Mouse (Mus musculus): ENCODE measurements around the gene Cd300ld5. TPM values are rescaled to one million over a fixed set of nuclear protein-coding genes. Genes with fewer than 3 reads are reported as not detected.

The Cd300ld5 gene
- total and polyA plus RNA-seq, 3 experiments: not detected

DNA sequence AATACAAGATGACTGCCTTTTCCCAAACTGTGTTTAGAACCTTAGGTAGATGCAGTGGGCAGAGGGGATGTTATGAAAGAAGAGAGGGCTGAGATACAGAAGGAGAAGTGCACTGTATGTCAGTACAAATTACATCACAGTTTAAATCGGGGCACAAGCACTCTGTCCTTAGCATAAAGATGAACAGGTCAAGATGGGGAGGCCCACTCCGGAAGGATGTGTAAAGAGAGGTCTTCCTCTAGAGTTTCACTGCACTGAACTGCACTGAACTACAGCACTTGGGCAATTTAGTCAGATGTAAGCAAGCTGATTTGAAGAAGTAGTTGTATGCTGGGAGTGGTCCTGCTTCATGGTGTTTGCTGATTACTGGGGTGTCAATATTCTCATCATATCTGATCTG, 22.2 kb upstream of the Cd300ld5 start:
- Histone ChIP-seq H3K4me2 (ENCODE audit: insufficient read depth, low read depth, poor library complexity, severe bottlenecking) (no peak overlapping the region), H3K27me3 (replicated peaks) (peaks cover 83% of the 10 kb centered on the region), H3K79me2 (replicated peaks; ENCODE audit: control insufficient read depth, extremely low read depth, insufficient read depth, poor library complexity, severe bottlenecking) (no peaks in the 10 kb centered on the region), H3K36me3 (replicated peaks in 1 of 2; ENCODE audit: control insufficient read depth in 1 of 2, insufficient read depth in 1 of 2, low read length in 1 of 2) (no peaks in the 10 kb centered on the region), H3K9me3 (replicated peaks; ENCODE audit: low read length) (no peaks in the 10 kb centered on the region), H3K4me3 (replicated peaks in 1 of 3; ENCODE audit: low read depth in 2 of 3, low read length in 2 of 3, poor library complexity in 1 of 3) (no peak overlapping the region), H3K9ac (ENCODE audit: insufficient read depth, low read depth) (no peak overlapping the region), H3K4me1 (ENCODE audit: control insufficient read depth in 1 of 2, insufficient read depth in 2 of 2) (no peaks in the 10 kb centered on the region), H3K27ac (ENCODE audit: insufficient read depth, low read depth) (no peak overlapping the region)
- dilution Hi-C loops (cut with MboI; ENCODE audit: extremely low pct_ligation_motif_present, extremely low pct_unique_long_range_greater_than_20kb, low sequenced_read_pairs): no loop called here
- TF ChIP-seq POLR2A (IDR thresholded peaks at IDR 0.05; ENCODE audit: low read depth, low read length) (no peak), MAX (IDR thresholded peaks at IDR 0.05; ENCODE audit: low read length) (no peak), SMC3 (IDR thresholded peaks at IDR 0.05; ENCODE audit: low read depth, low read length) (no peak)
- no peak for DNase-seq (ENCODE audit: extremely low read depth)
- in situ Hi-C loops (cut with MboI; ENCODE audit: low pct_ligation_motif_present, low pct_unique_long_range_greater_than_20kb, low sequenced_read_pairs): loop anchor here (10.0 kb wide), 1 partner anchor 55 kb away; the partner anchor contains the start of gene Cd300c2

- no peak overlapping the region for H3K4me3 ChIP-seq (replicated peaks in 1 of 3; ENCODE audit: low read depth in 2 of 3, low read length in 2 of 3, poor library complexity in 1 of 3)
- in situ Hi-C loops (cut with MboI; ENCODE audit: low pct_ligation_motif_present, low pct_unique_long_range_greater_than_20kb, low sequenced_read_pairs) (loop anchor here (10.0 kb wide), 1 partner anchor 54 kb away; the partner anchor contains the start of gene Cd300c2), dilution Hi-C loops (cut with MboI; ENCODE audit: extremely low pct_ligation_motif_present, extremely low pct_unique_long_range_greater_than_20kb, low sequenced_read_pairs) (no loop called here)
- H3K79me2 ChIP-seq (replicated peaks; ENCODE audit: control insufficient read depth, extremely low read depth, insufficient read depth, poor library complexity, severe bottlenecking): no peaks in the 10 kb centered on the region
- H3K9ac ChIP-seq (ENCODE audit: insufficient read depth, low read depth): no peak overlapping the region
- H3K4me1 ChIP-seq (ENCODE audit: control insufficient read depth in 1 of 2, insufficient read depth in 2 of 2): no peaks in the 10 kb centered on the region
- H3K4me2 ChIP-seq (ENCODE audit: insufficient read depth, low read depth, poor library complexity, severe bottlenecking): no peak overlapping the region
- no peaks in the 10 kb centered on the region for H3K9me3 ChIP-seq (replicated peaks; ENCODE audit: low read length)
- no peak for TF ChIP-seq MYC (IDR thresholded peaks at IDR 0.05; ENCODE audit: low read depth, low read length)
- no peak for TF ChIP-seq NRF1 (IDR thresholded peaks at IDR 0.05; ENCODE audit: low read depth, low read length)
- no peak for TF ChIP-seq IRF4 (IDR thresholded peaks at IDR 0.05; ENCODE audit: low read depth, low read length)
- TF ChIP-seq CTCF (conservative IDR thresholded peaks at IDR 0.05 in 1 of 2, IDR thresholded peaks at IDR 0.05 in 1 of 2; ENCODE audit: low read depth in 2 of 2, low read length in 2 of 2): no peak
- no peak for TF ChIP-seq KAT2A (IDR thresholded peaks at IDR 0.05; ENCODE audit: insufficient replicate concordance, low read length)
- no peak for TF ChIP-seq BHLHE40 (IDR thresholded peaks at IDR 0.05; ENCODE audit: low read depth, low read length)
- TF ChIP-seq HCFC1 (IDR thresholded peaks at IDR 0.05; ENCODE audit: low read depth, low read length): no peak
- TF ChIP-seq CHD1 (IDR thresholded peaks at IDR 0.05; ENCODE audit: low read depth, low read length): no peak
- no peak for TF ChIP-seq CHD2 (IDR thresholded peaks at IDR 0.05; ENCODE audit: low read length)
- no peak for TF ChIP-seq ETS1 (conservative IDR thresholded peaks at IDR 0.05; ENCODE audit: low read depth, low read length)
- TF ChIP-seq USF2 (conservative IDR thresholded peaks at IDR 0.05; ENCODE audit: low read depth, low read length): no peak
- no peak for TF ChIP-seq EP300 (IDR thresholded peaks at IDR 0.05; ENCODE audit: low read length)
- no peak for TF ChIP-seq PAX5 (IDR thresholded peaks at IDR 0.05; ENCODE audit: low read length)
- TF ChIP-seq RCOR1 (conservative IDR thresholded peaks at IDR 0.05; ENCODE audit: low read depth, low read length): no peak
- TF ChIP-seq TBP (conservative IDR thresholded peaks at IDR 0.05; ENCODE audit: low read depth, low read length): no peak
- H3K27me3 ChIP-seq (replicated peaks): peaks cover 82% of the 10 kb centered on the region
- H3K36me3 ChIP-seq (replicated peaks in 1 of 2; ENCODE audit: control insufficient read depth in 1 of 2, insufficient read depth in 1 of 2, low read length in 1 of 2): no peaks in the 10 kb centered on the region
- DNase-seq (ENCODE audit: extremely low read depth): no peak
- no peak overlapping the region for H3K27ac ChIP-seq (ENCODE audit: insufficient read depth, low read depth)
Measured at GRCm38 (mm10) chr11:115058701-115059100, 21.1 kb upstream of the Cd300ld5 start.

All from CH12.LX (cell line).